Mouse (Mus musculus): ENCODE results near the gene Lrrtm1. TPM values are rescaled to one million over a fixed set of nuclear protein-coding genes. Genes with fewer than 3 reads are reported as not detected.

Gene Lrrtm1
- total RNA-seq, 1 experiment from 2014 or later = not detected

- ATAC-seq (replicated peaks; ENCODE audit: insufficient number of reproducible peaks, low FRiP score, low TSS enrichment, poor library complexity, severe bottlenecking) = no peak
Measured at GRCm38 (mm10) chr6:77288402-77288801, 45.9 kb downstream of the Lrrtm1 start.

- no peak for ATAC-seq (replicated peaks; ENCODE audit: insufficient number of reproducible peaks, low FRiP score, low TSS enrichment, poor library complexity, severe bottlenecking)
Measured at GRCm38 (mm10) chr6:77291415-77291814, 48.9 kb downstream of the Lrrtm1 start.

GRCm38 (mm10) chr6:77301305-77301704 is 58.8 kb downstream of the Lrrtm1 start:
- no peak for ATAC-seq (replicated peaks; ENCODE audit: insufficient number of reproducible peaks, low FRiP score, low TSS enrichment, poor library complexity, severe bottlenecking)

- ATAC-seq (replicated peaks; ENCODE audit: insufficient number of reproducible peaks, low FRiP score, low TSS enrichment, poor library complexity, severe bottlenecking) = no peak
Measured at GRCm38 (mm10) chr6:77306796-77307195, 64.3 kb downstream of the Lrrtm1 start.
